Mouse (Mus musculus) heart, postnatal 0 days (tissue): ENCODE data around the gene Ppp1r12a. TPM values are rescaled to one million over a fixed set of nuclear protein-coding genes. Genes with fewer than 3 reads are reported as not detected.

Experiments used
- ATAC-seq: fragments of 200-750 bp; cut with Nextera tagmentation; 2 replicates; pipeline ENCODE4 v1.8.0; 2017; ENCODE audit warnings: low read depth, moderate number of reproducible peaks, moderate library complexity; ENCODE audit not compliant: insufficient read depth
- DNase-seq: peaks from one replicate; pipeline ENCODE4 v3.0.0-alpha.2; 2016; ENCODE audit warnings: low spot score
- H3K27ac ChIP-seq: fragments of 300-500 bp; sonication (generic); 2 replicates; pipeline ENCODE4 v1.5.1; 2014; ENCODE audit warnings: low read depth, mild to moderate bottlenecking
- H3K27me3 ChIP-seq: fragments of 300-500 bp; sonication (generic); 2 replicates; pipeline ENCODE4 v1.6.1; 2014; ENCODE audit warnings: low read length, mixed read lengths; ENCODE audit not compliant: control insufficient read depth, insufficient read depth
- H3K36me3 ChIP-seq: fragments of 300-500 bp; sonication (generic); replicated peaks from 2 replicates; pipeline ENCODE4 v1.6.1; 2014; ENCODE audit warnings: low read length, mixed read lengths; ENCODE audit not compliant: control insufficient read depth, insufficient read depth
- H3K4me1 ChIP-seq: fragments of 300-500 bp; sonication (generic); 2 replicates; pipeline ENCODE4 v1.6.1; 2014; ENCODE audit warnings: antibody characterized with exemption; ENCODE audit not compliant: control insufficient read depth, insufficient read depth
- H3K4me2 ChIP-seq: fragments of 300-500 bp; sonication (generic); 2 replicates; pipeline ENCODE4 v1.6.1; 2014; ENCODE audit warnings: low read depth, mild to moderate bottlenecking, low read length, moderate library complexity
- H3K4me3 ChIP-seq: fragments of 300-500 bp; sonication (generic); 2 replicates; pipeline ENCODE4 v1.5.1; 2014; ENCODE audit warnings: low read depth, low read length
- H3K9ac ChIP-seq: fragments of 300-500 bp; sonication (generic); replicated peaks from 2 replicates; pipeline ENCODE4 v1.6.1; 2014; ENCODE audit warnings: low read depth, low read length, mixed read lengths
- H3K9me3 ChIP-seq: fragments of 300-500 bp; sonication (generic); replicated peaks from 2 replicates; pipeline ENCODE4 v1.6.1; 2016; ENCODE audit warnings: low read length; ENCODE audit not compliant: control insufficient read depth
- CTCF ChIP-seq: IDR thresholded peaks from 2 replicates; pipeline ENCODE4 v1.5.1; 2016; ENCODE audit warnings: antibody characterized with exemption, control low read depth, low read depth
- EP300 ChIP-seq: IDR thresholded peaks from 2 replicates; pipeline ENCODE4 v1.6.1; 2016; ENCODE audit warnings: antibody characterized with exemption, low read depth
- WGBS: fragments of 180-500 bp; shearing (Covaris S2); extraction: QIAGEN DNeasy Blood & Tissue Kit; methylation state at CpG from one replicate; pipeline ENCODE4 v1.1.7; 2014; 5-methylcytosine and 5-hydroxymethylcytosine counted together
- polyA plus RNA-seq: library from polyadenylated mRNA; unstranded; fragments of >200 nt; fragmentation: Nextera tagmentation; extraction: Ambion mirVana; gene quantifications from 2 replicates; pipeline ENCODE4 v1.2.1, GENCODE M21; 2015
- total RNA-seq: library from RNA; depleted of rRNA; stranded (reverse); fragments of >200 nt; gene quantifications from 2 replicates; pipeline ENCODE4 v1.2.3, GENCODE M21; 2014; ENCODE audit warnings: low replicate concordance

Ppp1r12a gene
- total and polyA plus RNA-seq, 2 experiments from 2014 or later, result 78.1 to 87.8 TPM

DNA sequence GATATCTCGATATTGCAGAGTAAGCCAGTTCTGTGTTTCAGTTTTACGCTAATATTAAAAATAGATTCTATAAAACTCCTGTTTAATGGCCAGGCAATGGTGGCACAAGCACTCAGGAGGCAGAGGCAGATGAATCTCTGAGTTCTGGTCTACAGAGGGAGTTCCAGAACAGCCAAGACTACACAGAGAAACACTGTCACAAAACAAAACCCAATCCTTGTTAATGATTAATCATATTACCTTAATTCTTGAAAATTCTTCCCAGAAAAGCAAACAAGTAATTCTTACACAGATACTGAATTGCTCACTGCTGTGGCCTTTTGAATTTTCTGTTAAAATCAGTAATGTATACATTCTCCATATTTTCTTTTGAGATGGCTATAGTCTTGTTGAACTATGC lies 37.0 kb downstream of the Ppp1r12a start:
- H3K9ac ChIP-seq, result no peak overlapping the region
- TF ChIP-seq EP300, result no peak
- H3K4me3 ChIP-seq, result no peak overlapping the region
- H3K36me3 ChIP-seq, result peaks cover 9% of the 10 kb centered on the region
- 81% methylated on average over 2 of the region's 2 CpGs for whole genome bisulfite sequencing
- ATAC-seq (no peak), DNase-seq (no peak)
- H3K4me2 ChIP-seq, result no peak overlapping the region
- H3K27me3 ChIP-seq, result no peaks in the 10 kb centered on the region
- H3K4me1 ChIP-seq, result no peaks in the 10 kb centered on the region
- H3K27ac ChIP-seq, result no peak overlapping the region
- no peaks in the 10 kb centered on the region for H3K9me3 ChIP-seq

DNA sequence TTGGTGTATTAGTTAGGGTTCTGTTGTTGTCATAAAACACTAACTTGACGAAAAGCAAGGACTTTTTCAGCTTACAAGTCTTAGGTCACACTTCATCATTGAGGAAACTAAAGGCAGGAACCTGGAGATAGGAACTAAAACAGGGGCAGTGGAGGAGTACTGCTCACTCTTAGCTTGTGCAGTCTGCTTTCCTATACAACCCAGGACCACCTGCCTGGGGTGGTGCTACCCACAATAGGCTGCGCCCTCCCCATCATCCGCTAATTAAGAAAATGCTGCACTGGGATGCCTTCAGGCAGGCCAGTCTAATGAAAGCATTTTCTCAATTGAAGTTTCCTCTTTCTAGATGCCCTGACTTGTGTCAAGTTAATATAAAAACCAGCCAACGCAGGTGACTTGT lies 40.1 kb downstream of the Ppp1r12a start:
- Histone ChIP-seq H3K4me3 (no peak overlapping the region), H3K27me3 (no peaks in the 10 kb centered on the region), H3K9me3 (no peaks in the 10 kb centered on the region), H3K4me2 (no peak overlapping the region), H3K4me1 (no peaks in the 10 kb centered on the region), H3K36me3 (peaks cover 9% of the 10 kb centered on the region), H3K27ac (no peak overlapping the region), H3K9ac (no peak overlapping the region)
- WGBS, result 96% methylated on average over 4 of the region's 4 CpGs
- no peak for TF ChIP-seq EP300
- TF ChIP-seq CTCF, result no peak
- no peak for DNase-seq
- ATAC-seq, result no peak

DNA sequence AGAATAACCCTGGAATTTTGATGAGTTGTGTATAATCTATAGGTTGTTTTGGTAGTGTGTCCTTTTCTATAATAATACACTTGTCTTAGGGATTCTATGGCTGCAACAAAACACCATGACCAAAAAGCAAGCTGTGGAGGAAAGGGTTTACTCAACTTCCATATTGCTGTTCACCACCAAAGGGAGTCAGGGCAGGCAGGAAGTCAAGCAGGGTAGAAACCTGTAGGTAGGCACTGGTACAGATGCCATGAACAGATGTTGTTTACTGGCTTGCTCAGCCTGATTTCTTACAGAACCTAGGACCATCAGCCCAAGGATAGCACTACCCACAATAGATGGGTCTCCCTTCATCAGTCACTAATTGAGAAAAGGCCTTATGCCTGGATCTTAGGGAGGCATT lies 41.4 kb downstream of the Ppp1r12a start:
- no peak for TF ChIP-seq CTCF
- no peak for TF ChIP-seq EP300
- DNase-seq (no peak), ATAC-seq (no peak)
- Histone ChIP-seq H3K4me2 (no peak overlapping the region), H3K9ac (no peak overlapping the region), H3K4me3 (no peak overlapping the region), H3K27ac (no peak overlapping the region), H3K27me3 (no peaks in the 10 kb centered on the region), H3K4me1 (no peaks in the 10 kb centered on the region; the same call in 1 of the 2 replicates), H3K9me3 (no peaks in the 10 kb centered on the region), H3K36me3 (peaks cover 9% of the 10 kb centered on the region)

DNA sequence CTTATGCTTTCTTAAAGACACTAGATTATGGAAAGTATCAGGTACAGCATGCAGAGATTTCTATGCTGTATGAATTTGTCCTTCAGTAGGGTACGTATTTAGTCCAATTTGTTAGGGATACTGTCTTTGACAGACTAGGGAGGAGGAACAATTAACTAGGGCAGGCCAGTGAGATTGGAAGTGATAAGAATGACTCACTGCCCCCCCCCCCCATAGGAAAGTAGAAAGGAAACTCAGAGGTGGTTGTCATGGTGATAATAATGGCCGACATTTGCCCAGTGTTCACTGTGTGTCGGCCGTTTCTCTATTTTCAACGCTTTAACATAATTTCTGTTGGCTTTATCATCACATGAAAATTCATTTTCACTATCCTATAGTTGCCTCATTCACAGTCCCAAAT lies 47.4 kb downstream of the Ppp1r12a start:
- no peak overlapping the region for H3K4me2 ChIP-seq
- H3K9ac ChIP-seq, result no peak overlapping the region
- no peak for TF ChIP-seq CTCF
- TF ChIP-seq EP300, result no peak
- no peak overlapping the region for H3K4me3 ChIP-seq
- peaks cover 4% of the 10 kb centered on the region; the same call in 1 of the 2 replicates for H3K4me1 ChIP-seq
- no peaks in the 10 kb centered on the region for H3K27me3 ChIP-seq
- no peak overlapping the region for H3K27ac ChIP-seq
- no peak for DNase-seq
- whole genome bisulfite sequencing, result 72% methylated on average over 5 of the region's 5 CpGs
- no peaks in the 10 kb centered on the region for H3K9me3 ChIP-seq
- no peak for ATAC-seq
- H3K36me3 ChIP-seq, result peaks cover 8% of the 10 kb centered on the region; the same call in 1 of the 2 replicates

DNA sequence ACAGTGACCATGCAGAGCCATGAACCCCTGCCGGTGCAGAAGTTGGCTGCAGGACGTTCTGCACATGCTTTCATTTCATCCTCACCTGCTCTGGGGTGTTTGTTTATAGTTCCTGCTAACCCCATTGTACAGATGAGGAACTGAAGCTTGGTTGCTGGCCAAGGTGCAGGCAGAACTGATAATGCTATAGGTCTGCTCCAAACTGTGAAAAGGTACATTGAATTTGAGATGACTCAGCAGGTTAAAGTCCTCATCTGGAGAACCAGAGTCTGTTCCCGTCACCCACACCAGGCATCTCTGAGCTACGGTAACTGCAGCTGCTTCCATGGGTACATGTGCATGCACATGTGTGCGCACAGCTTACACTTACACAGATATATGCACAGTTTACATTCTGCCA lies 62.4 kb downstream of the Ppp1r12a start:
- H3K4me1 ChIP-seq, result no peaks in the 10 kb centered on the region
- H3K9ac ChIP-seq, result no peak overlapping the region
- H3K4me3 ChIP-seq, result no peak overlapping the region
- DNase-seq, result no peak
- no peaks in the 10 kb centered on the region for H3K27me3 ChIP-seq
- H3K4me2 ChIP-seq, result no peak overlapping the region
- no peak for ATAC-seq
- no peak overlapping the region for H3K27ac ChIP-seq
- WGBS, result 89% methylated on average over 5 of the region's 5 CpGs
- H3K9me3 ChIP-seq, result no peaks in the 10 kb centered on the region
- H3K36me3 ChIP-seq, result peaks cover 13% of the 10 kb centered on the region
- TF ChIP-seq EP300 (no peak), CTCF (no peak)

DNA sequence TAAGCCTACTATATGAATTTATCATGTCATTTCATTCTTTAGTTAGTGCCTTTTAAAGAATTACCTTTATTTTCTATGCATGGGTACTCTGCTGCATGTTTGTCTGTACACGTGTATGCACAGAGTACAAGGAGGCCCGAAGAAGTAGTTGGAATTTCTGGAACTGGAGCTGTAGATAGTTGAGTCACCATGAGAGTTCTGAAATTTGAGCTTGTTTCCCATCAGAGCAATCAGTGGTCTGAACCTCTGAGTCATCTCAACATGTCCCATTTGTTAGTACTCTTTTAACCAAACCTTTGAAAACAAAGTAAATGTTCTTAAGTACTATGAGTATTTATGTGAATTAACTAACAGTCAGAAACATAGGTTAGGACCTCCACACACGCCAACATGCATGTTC lies 75.1 kb downstream of the Ppp1r12a start:
- no peaks in the 10 kb centered on the region for H3K9me3 ChIP-seq
- H3K27ac ChIP-seq, result no peak overlapping the region
- no peaks in the 10 kb centered on the region for H3K4me1 ChIP-seq
- peaks cover 64% of the 10 kb centered on the region for H3K36me3 ChIP-seq
- ATAC-seq, result no peak
- H3K4me3 ChIP-seq, result no peak overlapping the region
- WGBS, result 89% methylated on average over 3 of the region's 3 CpGs
- TF ChIP-seq CTCF, result no peak
- TF ChIP-seq EP300, result no peak
- no peaks in the 10 kb centered on the region for H3K27me3 ChIP-seq
- H3K9ac ChIP-seq, result no peak overlapping the region
- H3K4me2 ChIP-seq, result no peak overlapping the region
- no peak for DNase-seq
